Mouse (Mus musculus) heart, adult 11 months (tissue): ENCODE measurements around the gene Nyx.

Experiments used
- DNase-seq: peaks from one replicate; pipeline ENCODE4 v3.0.0; 2022

Gene Nyx

DNA sequence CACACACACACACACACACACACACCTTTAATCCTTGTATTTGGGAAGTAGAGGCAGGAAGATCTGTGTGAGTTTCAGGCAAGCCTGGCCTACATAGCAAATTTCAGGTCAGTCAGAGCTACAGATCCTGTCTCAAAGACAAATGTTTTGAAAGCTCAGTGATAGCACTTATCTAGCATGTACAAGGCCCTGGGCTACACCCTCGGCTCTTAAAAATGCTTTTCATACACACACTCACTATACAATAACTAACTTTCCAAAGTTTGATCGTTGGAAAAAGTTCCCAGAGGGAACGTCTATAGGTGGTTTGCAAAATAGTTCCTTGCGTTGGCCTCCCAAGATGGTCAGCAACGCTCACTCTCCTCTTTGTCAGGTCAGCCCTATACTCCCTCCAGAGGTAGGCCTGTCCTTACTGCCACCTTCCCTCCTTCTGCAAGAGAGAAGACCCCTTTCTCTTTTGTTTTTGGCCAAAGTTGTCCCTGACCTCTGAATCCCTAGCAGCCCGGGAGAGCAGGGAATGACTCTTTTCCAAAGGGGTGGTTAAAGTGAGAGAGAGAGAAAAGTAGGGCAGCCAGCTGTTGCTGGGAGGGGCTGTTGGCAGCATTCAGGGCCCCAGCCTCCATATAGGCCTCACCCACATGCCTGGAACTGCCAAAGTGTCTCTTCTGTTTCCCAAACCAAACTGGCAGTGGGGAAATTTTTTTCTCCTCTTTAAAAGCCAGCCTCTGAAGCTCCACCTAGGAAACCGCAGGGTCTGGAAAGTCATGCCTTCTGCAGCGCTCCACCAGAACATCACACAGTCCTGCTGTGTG, 29.2 kb downstream of the Nyx start:
- peak; percentile 95 for DNase-seq

- DNase-seq = peak; percentile 41
These were observed 34.4 kb downstream of the Nyx start for GRCm38 (mm10) chrX:13500284-13500683.

DNA sequence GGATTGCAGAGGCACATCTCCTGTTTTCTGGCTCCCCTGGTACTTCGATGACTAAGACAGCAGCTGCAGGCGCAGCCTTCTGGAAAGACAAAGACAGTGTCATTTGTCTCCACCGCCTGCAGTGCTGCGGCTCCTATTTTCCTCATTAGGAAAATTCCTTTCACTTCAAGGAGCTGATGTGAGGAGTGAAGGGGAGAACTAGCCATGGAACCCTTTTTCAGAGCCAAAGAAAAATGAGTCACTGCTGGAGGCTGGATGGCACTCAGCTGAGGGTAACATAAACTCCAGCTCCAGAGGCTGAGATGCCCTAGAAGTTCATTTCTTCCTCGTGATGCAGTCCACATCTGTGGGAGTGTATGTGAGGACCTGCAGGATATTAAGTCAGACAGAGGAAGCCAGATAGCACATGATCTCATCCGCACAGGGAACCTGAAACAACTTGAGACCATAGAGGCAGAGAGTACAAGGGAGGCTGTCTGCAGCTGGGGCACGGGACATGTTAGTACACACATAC, 37.0 kb downstream of the Nyx start:
- peak; percentile 95 for DNase-seq

DNA sequence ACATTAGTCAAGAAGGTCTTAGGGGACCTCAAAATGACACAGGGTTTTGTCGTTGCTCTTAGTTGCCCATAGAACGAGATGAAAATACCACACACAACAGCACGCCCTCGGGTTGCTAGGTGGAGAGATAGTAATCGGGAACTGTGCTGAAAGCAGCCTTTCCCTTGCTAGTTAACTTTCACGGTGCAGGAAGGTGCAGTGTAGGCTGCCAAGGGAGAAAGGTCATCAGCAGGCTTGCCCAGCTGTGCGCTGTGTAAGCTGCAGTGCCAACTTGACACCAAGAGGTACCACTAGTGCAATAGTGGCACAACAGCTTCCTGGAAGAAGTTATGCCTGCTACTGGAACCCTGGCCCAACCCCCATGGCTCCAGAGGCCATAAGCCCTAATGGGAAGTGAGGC, 38.5 kb downstream of the Nyx start:
- peak; percentile 78 for DNase-seq

- DNase-seq = peak; percentile 98
These were observed 40.5 kb downstream of the Nyx start for GRCm38 (mm10) chrX:13506376-13506775.

DNA sequence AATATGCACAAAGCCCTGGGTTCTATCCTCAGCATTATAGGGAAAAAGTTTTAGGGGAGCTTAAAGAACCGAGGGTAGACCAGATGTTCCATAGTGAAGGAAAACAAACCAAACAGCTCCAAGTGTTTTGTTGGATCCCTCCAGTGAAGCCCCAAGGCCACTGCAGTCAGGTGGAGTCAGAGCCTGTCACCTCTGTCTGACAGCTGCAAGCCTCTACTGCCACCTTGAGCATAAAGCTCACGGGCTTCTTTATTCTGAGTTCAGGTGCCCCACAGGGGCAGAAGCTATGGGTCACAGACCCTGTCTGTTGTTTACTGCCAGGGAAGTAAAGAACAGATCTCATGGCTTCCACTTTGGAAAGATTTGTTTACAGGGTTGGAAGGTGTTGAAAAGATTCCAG, 47.2 kb downstream of the Nyx start:
- DNase-seq = peak; percentile 87

- DNase-seq = no peak
These were observed 48.0 kb downstream of the Nyx start for GRCm38 (mm10) chrX:13513864-13514263.

- DNase-seq = peak; percentile 90
These were observed 50.5 kb downstream of the Nyx start for GRCm38 (mm10) chrX:13516451-13516850.

GRCm38 (mm10) chrX:13518019-13518418, 52.1 kb downstream of the Nyx start:
- DNase-seq = peak; percentile 94

GRCm38 (mm10) chrX:13518781-13519407, 53.0 kb downstream of the Nyx start:
- DNase-seq = no peak

GRCm38 (mm10) chrX:13519408-13519783, 53.5 kb downstream of the Nyx start:
- DNase-seq = peak; percentile 95

DNA sequence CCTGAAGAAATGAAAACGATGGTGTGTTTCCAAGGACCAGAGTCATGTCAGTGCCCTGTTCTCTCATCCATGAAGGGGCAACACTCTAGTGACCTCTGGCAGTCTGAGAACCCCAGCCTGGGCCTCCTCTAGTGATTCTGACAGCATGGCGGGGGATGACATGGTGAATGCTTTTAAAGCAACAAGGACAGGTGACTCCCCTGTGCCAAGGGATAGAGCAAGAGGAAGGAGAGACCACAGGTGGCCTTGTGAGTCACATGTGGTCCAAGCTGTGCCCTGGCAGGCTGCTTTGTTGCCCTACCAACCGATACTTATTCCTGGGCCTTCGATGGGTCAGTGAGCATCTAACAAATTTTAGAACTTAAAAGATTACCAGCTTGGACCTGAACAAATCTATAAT, 54.7 kb downstream of the Nyx start:
- DNase-seq = no peak

DNA sequence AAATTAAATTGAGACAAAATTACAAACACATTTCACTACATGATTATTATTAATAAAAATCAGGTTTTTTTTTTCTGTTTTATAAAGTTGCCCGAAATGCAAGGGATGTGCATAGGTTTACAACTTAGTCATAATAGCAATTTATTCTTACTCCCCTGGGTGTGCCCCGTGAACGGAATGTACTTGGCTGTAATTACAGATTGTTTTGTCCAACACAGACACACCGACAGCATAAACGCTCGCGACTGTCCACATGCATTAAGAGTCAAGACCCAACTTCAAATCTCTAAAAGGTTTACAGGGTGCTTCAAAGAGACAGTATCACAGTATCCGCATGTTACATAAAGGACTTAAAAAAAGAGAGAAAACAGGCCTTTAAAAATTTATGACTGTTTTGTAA, 55.4 kb downstream of the Nyx start:
- peak; percentile 90 for DNase-seq
